Mouse (Mus musculus): ENCODE data around the gene Sowahb. TPM values are rescaled to one million over a fixed set of nuclear protein-coding genes. Genes with fewer than 3 reads are reported as not detected.

Sowahb gene
- polyA plus RNA-seq, 1 experiment from 2014 or later: not detected

DNA sequence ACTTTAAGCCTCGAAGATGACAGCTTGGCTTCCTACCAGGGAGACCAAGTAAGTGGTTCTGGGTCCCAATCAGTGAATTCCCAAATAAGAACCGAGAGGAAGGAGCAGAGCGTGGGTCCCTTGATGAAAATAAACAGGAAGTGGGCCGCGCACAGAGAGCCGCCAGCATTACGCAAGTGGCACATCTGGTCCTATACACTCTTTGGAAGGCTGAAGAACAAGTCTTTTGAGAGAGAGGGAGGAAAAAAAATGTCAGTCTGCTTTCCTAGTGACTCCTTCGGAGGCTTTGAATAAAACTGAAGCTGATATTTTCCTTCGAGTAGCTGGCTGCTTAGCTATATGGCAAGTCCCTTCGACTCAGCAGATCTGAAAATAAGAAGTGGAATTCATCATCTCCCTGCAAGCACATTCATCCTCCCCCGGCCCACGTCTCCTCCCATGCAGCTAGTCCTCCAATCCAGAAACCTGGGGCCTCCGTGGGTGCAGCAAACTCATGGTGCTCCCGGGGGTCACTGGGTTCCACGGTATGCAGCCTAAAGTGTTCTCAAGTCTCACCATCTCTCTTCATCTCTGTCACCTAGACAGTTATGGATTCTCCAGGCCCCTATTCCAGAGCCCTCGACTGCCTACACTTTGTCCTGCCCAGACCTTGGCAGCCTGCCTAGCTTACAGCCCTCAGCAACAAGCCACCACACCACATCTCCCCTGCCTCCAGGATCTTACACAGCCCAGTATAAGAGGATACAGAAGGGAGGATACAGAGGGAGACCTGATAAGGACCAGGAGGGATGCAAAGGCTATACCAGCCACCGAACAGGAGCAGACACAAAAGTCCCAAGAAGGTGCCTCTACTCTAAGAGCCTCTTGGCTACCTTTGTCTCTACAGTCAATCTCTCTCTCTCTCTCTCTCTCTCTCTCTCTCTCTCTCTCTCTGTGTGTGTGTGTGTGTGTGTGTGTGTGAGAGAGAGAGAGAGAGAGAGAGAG, 43.8 kb downstream of the Sowahb start:
- no peaks in the 10 kb centered on the region for H3K36me3 ChIP-seq (ENCODE audit: inconsistent target)
- no peaks in the 10 kb centered on the region for H3K79me2 ChIP-seq (ENCODE audit: inconsistent target)
- no peak overlapping the region for H3K4me3 ChIP-seq (ENCODE audit: inconsistent target)
- 32% methylated on average over 16 of the region's 17 CpGs for WGBS (ENCODE audit: missing documents)
- H3K27ac ChIP-seq: no peak overlapping the region

DNA sequence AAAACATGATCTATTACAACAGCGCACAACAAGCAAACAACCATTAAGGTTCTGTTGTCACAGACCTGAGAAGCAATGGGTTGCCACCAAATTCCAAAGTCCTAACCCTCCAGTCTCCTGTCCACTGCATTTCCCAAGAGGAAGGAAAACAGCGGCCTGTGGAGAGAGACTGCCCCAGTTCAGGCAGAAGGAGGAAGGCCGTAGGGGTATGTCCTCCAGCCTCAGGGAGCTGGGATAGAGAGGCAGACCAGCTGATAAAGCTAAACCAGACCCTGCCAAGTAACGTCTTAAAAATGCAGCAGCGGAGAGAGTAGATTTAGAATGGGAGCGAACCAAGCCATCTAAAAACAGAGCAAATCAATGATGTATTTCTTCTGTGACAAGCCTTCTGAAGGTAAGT, 44.8 kb downstream of the Sowahb start:
- Histone ChIP-seq H3K79me2 (ENCODE audit: inconsistent target) (no peaks in the 10 kb centered on the region), H3K4me3 (ENCODE audit: inconsistent target) (no peak overlapping the region), H3K27ac (no peak overlapping the region), H3K36me3 (ENCODE audit: inconsistent target) (no peaks in the 10 kb centered on the region)
- WGBS (ENCODE audit: missing documents): 90% methylated on average over 6 of the region's 6 CpGs

DNA sequence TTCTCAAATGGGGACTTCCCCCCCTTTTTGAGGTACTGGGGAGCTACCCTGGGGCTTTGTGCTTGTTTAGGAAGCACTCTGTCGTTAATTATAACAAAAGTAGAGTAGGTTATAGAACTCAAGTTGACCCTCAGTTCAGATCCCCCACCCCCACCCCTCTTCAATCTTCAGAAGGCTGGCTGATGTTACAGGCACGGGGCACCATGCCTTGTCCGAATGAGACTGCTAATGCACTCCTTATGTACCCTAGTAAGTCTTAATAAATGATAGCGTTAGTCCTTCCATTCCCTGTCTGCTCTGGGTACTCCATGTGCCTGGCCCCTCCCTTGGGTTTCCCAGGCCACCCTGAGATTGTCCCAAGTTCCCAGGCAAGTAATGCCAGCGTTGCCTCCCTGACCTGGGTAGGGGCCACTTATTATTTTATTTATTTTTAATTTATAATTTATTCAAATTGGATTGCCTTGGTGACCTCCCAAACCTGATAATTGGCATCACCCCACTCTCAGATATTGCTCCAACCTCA, 46.3 kb downstream of the Sowahb start:
- Histone ChIP-seq H3K79me2 (ENCODE audit: inconsistent target) (no peaks in the 10 kb centered on the region), H3K4me3 (ENCODE audit: inconsistent target) (no peak overlapping the region), H3K27ac (no peak overlapping the region), H3K36me3 (ENCODE audit: inconsistent target) (no peaks in the 10 kb centered on the region)
- 75% methylated on average over 5 of the region's 5 CpGs for WGBS (ENCODE audit: missing documents)

DNA sequence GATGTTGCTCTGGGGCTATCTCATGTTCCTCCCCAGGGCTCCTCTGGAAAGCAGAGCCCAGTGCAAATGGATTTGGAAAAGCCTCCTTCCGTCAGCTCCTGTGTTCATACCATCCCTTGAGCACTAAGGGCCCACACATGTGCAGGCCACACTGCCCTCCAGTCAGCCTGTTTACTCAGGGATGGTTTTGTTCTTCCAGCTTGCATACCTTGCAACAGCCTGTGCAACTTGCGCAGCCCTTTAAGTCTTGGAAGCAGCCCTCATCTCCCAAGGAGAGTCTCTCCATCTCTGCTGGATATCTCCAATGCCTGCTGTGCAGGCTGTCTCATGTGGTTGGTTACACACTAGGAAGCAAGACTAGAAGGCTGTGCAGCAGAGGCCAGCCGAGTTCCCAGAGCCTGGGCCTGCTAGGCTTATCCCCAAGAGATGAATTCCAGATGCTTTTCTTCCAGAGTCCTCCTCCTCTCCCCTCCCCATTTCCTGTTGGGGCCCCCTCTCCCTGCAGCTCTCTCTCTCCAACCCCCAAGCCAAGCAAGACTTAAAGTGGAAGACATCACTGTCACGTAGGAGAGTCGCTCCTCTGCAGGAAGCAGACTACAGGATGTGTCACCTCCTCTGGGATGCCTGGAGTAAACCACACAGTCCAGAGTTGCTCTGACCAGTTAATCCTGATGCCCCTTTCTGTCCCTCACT, 47.2 kb downstream of the Sowahb start:
- Histone ChIP-seq H3K27ac (no peak overlapping the region), H3K79me2 (ENCODE audit: inconsistent target) (no peaks in the 10 kb centered on the region), H3K4me3 (ENCODE audit: inconsistent target) (no peak overlapping the region), H3K36me3 (ENCODE audit: inconsistent target) (no peaks in the 10 kb centered on the region)
- 83% methylated on average over 5 of the region's 5 CpGs for WGBS (ENCODE audit: missing documents)

DNA sequence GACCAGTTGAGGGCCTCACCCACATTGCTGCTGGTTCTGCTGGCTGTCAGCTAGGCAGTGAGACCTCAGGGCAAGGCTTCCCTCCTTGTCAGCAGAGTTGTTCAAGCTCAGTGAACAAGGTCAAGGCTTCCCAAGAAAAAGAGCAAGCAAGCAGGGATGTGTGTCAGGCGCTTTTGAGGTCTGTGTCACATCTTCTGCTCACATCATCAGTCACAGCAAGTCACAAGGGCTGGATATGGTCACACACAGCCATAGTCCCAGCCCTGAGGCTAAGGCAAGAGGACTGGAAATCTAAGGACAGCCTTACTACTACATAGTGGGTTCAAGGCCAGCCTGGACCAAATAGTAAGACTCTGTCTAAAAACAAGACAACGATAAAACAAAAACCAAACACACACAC, 50.0 kb downstream of the Sowahb start:
- 100% methylated on average over 2 of the region's 2 CpGs for WGBS (ENCODE audit: missing documents)
- H3K27ac ChIP-seq: no peak overlapping the region
- no peak overlapping the region for H3K4me3 ChIP-seq (ENCODE audit: inconsistent target)
- no peaks in the 10 kb centered on the region for H3K36me3 ChIP-seq (ENCODE audit: inconsistent target)
- H3K79me2 ChIP-seq (ENCODE audit: inconsistent target): no peaks in the 10 kb centered on the region

DNA sequence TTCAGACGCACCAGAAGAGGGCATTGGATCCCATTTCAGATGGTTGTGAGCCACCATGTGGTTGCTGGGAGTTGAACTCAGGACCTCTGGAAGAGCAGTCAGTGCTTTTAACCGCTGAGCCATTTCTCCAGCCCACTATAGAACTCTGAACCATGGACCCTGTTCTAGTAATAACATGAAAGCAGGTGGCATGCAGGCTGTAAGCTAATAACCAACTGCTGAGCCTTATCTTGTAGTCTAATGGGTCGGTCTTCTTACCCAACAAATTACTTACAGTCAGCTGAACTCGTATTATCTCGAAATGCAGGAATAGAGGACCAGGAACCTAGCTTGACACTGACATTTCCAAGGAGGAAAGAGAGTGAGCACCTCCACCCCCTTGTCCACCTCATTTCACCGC, 50.5 kb downstream of the Sowahb start:
- 93% methylated on average over 6 of the region's 6 CpGs for WGBS (ENCODE audit: missing documents)
- Histone ChIP-seq H3K79me2 (ENCODE audit: inconsistent target) (no peaks in the 10 kb centered on the region), H3K36me3 (ENCODE audit: inconsistent target) (no peaks in the 10 kb centered on the region), H3K4me3 (ENCODE audit: inconsistent target) (no peak overlapping the region), H3K27ac (no peak overlapping the region)

DNA sequence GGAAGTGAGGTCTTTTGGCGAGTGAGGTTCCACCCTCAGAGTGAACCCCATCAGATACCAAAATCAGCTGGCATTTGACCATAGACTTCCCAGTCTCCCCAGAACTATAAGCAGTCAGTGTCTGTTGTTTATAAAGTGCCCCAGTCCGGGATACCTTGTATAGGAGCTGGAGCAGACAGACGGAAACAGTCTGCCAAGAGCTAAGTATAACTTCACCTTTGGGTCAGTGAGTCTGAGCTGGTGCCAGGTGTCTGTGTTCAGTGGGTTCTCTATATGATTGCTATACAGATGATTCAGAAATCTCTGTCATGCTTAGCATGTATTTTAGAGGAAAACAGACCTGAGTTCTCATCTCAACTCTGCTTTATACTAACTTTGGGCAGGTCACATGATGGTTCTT, 52.7 kb downstream of the Sowahb start:
- H3K27ac ChIP-seq: no peak overlapping the region
- 59% methylated on average over 3 of the region's 3 CpGs for WGBS (ENCODE audit: missing documents)
- no peak overlapping the region for H3K4me3 ChIP-seq (ENCODE audit: inconsistent target)
- no peaks in the 10 kb centered on the region for H3K36me3 ChIP-seq (ENCODE audit: inconsistent target)
- no peaks in the 10 kb centered on the region for H3K79me2 ChIP-seq (ENCODE audit: inconsistent target)

Other genes with a start within 250 kb of the Sowahb start
- 17.4 to 33.9 TPM (median 33.0 TPM) in 3 replicates for gene Sept11, start 48.4 kb upstream of the Sowahb start, polyA plus RNA-seq (2018)
- gene Ccni, start 161.5 kb upstream of the Sowahb start, polyA plus RNA-seq (2018): 104 to 136 TPM (median 120 TPM) in 3 replicates
- not detected in 3 replicates for gene 2010109A12Rik, start 161.5 kb upstream of the Sowahb start, polyA plus RNA-seq (2018)
- gene Ccng2, start 222.2 kb upstream of the Sowahb start, polyA plus RNA-seq (2018): 7.1 to 28.6 TPM (median 10.4 TPM) in 3 replicates